Mouse (Mus musculus) adipose tissue, adult 10 weeks (tissue): ENCODE measurements around the gene Gja1. TPM values are rescaled to one million over a fixed set of nuclear protein-coding genes. Genes with fewer than 3 reads are reported as not detected.

Source experiments
- polyA plus RNA-seq: library from polyadenylated mRNA; stranded (reverse); fragments of 350-450 nt; fragmentation: Illumina TruSeq; extraction: RNeasy Lipid Tissue Mini Kit (QIAGEN cat#74804); gene quantifications from one replicate; pipeline ENCODE4 v1.2.3, GENCODE M21; 2014; ENCODE audit warnings: low read depth, low replicate concordance

The Gja1 gene
- 166 TPM for polyA plus RNA-seq

GRCm38 (mm10) chr10:56377097-56377965, at the start of gene Gja1:
Gene Gja1, plus strand, starts transcription at chr10:56377330.

Other genes with a start within 250 kb of the Gja1 start
- gene Tbc1d32, start 148.6 kb upstream of the Gja1 start, polyA plus RNA-seq, result 5.1 TPM